Mouse (Mus musculus) gastrocnemius, postnatal 10 days (tissue): Measurements from ENCODE around the gene Fut1. TPM values are rescaled to one million over a fixed set of nuclear protein-coding genes. Genes with fewer than 3 reads are reported as not detected.

Experiments used
- total RNA-seq, 2 experiments: library from RNA; stranded (reverse); gene quantifications; 2 replicates each; pipeline ENCODE4 v1.2.3; 2021

Gene Fut1
- total RNA-seq, 2 experiments from 2014 or later, result not detected

Other genes starting within 250 kb of the Fut1 start
- 1 to 10 TPM; 1.9 to 2.0 TPM for gene Lin7b, start 246.7 kb upstream of the Fut1 start, total RNA-seq
- gene Snrnp70, start 221.5 kb upstream of the Fut1 start, total RNA-seq, result 100 to 1,000 TPM; 123 to 156 TPM
- gene Kcna7, start 211.6 kb upstream of the Fut1 start, total RNA-seq, result 10 to 100 TPM; 25.4 to 29.6 TPM
- 1 to 10 TPM; 1.4 to 1.8 TPM for gene Ntf5, start 203.6 kb upstream of the Fut1 start, total RNA-seq
- gene Lhb, start 196.5 kb upstream of the Fut1 start, total RNA-seq, result not detected
- gene Gys1, start 182.4 kb upstream of the Fut1 start, total RNA-seq, result 100 to 1,000 TPM; 142 to 150 TPM
- 10 to 100 TPM; 29.4 to 36.9 TPM for gene Ruvbl2, start 179.2 kb upstream of the Fut1 start, total RNA-seq
- gene Ftl1, start 157.4 kb upstream of the Fut1 start, total RNA-seq, result 100 to 1,000 TPM; 173 to 194 TPM
- 10 to 100 TPM; 29.4 to 29.6 TPM for gene Bax, start 150.4 kb upstream of the Fut1 start, total RNA-seq
- not detected for gene Tulp2, start 135.4 kb upstream of the Fut1 start, total RNA-seq
- gene Gm45808, start 130.5 kb upstream of the Fut1 start, total RNA-seq, result 1 to 10 TPM; 3.8 to 6.4 TPM
- gene Dhdh, start 128.5 kb upstream of the Fut1 start, total RNA-seq, result 1 to 10 TPM; 8.8 to 9.5 TPM
- gene Nucb1, start 106.9 kb upstream of the Fut1 start, total RNA-seq, result 100 to 1,000 TPM; 121 to 137 TPM
- gene Ppp1r15a, start 91.0 kb upstream of the Fut1 start, total RNA-seq, result 10 to 100 TPM; 16.3 to 16.9 TPM
- gene Plekha4, start 91.0 kb upstream of the Fut1 start, total RNA-seq, result 10 to 100 TPM; 14.8 to 16.3 TPM
- gene Hsd17b14, start 62.4 kb upstream of the Fut1 start, total RNA-seq, result under 1 TPM in 1 of 2 experiments, not detected in 1; 0.19 TPM
- gene Bcat2, start 47.1 kb upstream of the Fut1 start, total RNA-seq, result 10 to 100 TPM; 24.0 to 25.2 TPM
- gene Fgf21, start 1.8 kb upstream of the Fut1 start, total RNA-seq, result not detected
- under 1 TPM in 1 of 2 experiments, not detected in 1; 0.38 TPM for gene Izumo1, start 4.5 kb downstream of the Fut1 start, total RNA-seq
- 10 to 100 TPM; 17.2 to 19.7 TPM for gene Rasip1, start 10.2 kb downstream of the Fut1 start, total RNA-seq
- 100 to 1,000 TPM; 105 to 131 TPM for gene Mamstr, start 22.7 kb downstream of the Fut1 start, total RNA-seq
- gene Fut2, start 49.1 kb downstream of the Fut1 start, total RNA-seq, result under 1 TPM in 1 of 2 experiments, not detected in 1; 0.11 TPM
- under 1 TPM; 0.75 to 0.77 TPM for gene Ntn5, start 66.7 kb downstream of the Fut1 start, total RNA-seq
- under 1 TPM in 1 of 2 experiments, not detected in 1; 0.21 TPM for gene Sec1, start 77.1 kb downstream of the Fut1 start, total RNA-seq
- gene Car11, start 82.6 kb downstream of the Fut1 start, total RNA-seq, result 1 to 10 TPM; 3.4 to 3.9 TPM
- gene Dbp, start 87.8 kb downstream of the Fut1 start, total RNA-seq, result 10 to 100 TPM; 35.9 to 37.9 TPM
- gene Rpl18, start 98.2 kb downstream of the Fut1 start, total RNA-seq, result 100 to 1,000 TPM; 793 to 822 TPM
- 10 to 100 TPM; 11.8 to 13.8 TPM for gene Sphk2, start 100.7 kb downstream of the Fut1 start, total RNA-seq
- gene Fam83e, start 103.9 kb downstream of the Fut1 start, total RNA-seq, result under 1 TPM; 0.12 to 0.45 TPM
- not detected for gene Spaca4, start 108.5 kb downstream of the Fut1 start, total RNA-seq
- under 1 TPM; 0.52 to 0.80 TPM for gene Lmtk3, start 166.4 kb downstream of the Fut1 start, total RNA-seq
- gene Sult2b1, start 167.4 kb downstream of the Fut1 start, total RNA-seq, result not detected
- gene Cyth2, start 197.3 kb downstream of the Fut1 start, total RNA-seq, result 10 to 100 TPM; 45.3 to 45.4 TPM
- under 1 TPM; 0.36 to 0.45 TPM for gene Kcnj14, start 207.5 kb downstream of the Fut1 start, total RNA-seq
- 10 to 100 TPM; 14.8 to 15.4 TPM for gene Grwd1, start 213.7 kb downstream of the Fut1 start, total RNA-seq